Mouse (Mus musculus): ENCODE data around the gene Rps6ka2. TPM values are rescaled to one million over a fixed set of nuclear protein-coding genes. Genes with fewer than 3 reads are reported as not detected.

Gene Rps6ka2
- polyA plus RNA-seq, 1 experiment, result 2.1 TPM

GRCm38 (mm10) chr17:7189425-7189824, 19.5 kb downstream of the Rps6ka2 start:
- no peaks in the 10 kb centered on the region for H3K36me3 ChIP-seq (ENCODE audit: control insufficient read depth, insufficient read depth, low read length)
- H3K27me3 ChIP-seq (ENCODE audit: control insufficient read depth, insufficient read depth, low read length), result no peaks in the 10 kb centered on the region
- WGBS, result 82% methylated on average over 3 of the region's 3 CpGs
- H3K4me1 ChIP-seq (ENCODE audit: control insufficient read depth, insufficient read depth, insufficient read length, low read length), result no peaks in the 10 kb centered on the region; the same call in 1 of the 2 replicates
- TF ChIP-seq POLR2A (IDR thresholded peaks at IDR 0.05; ENCODE audit: low read depth, low read length), result no peak
- TF ChIP-seq CTCF (IDR thresholded peaks at IDR 0.05; ENCODE audit: extremely low read depth, insufficient read length, insufficient replicate concordance, low read depth, low read length), result no peak
- H3K4me3 ChIP-seq (ENCODE audit: low read depth, low read length), result no peak overlapping the region
- H3K27ac ChIP-seq (ENCODE audit: insufficient read depth, low read depth, low read length), result no peak overlapping the region

- WGBS, result 68% methylated on average over 10 of the region's 10 CpGs
- Histone ChIP-seq H3K27me3 (ENCODE audit: control insufficient read depth, insufficient read depth, low read length) (no peaks in the 10 kb centered on the region), H3K27ac (ENCODE audit: insufficient read depth, low read depth, low read length) (no peak overlapping the region), H3K4me3 (ENCODE audit: low read depth, low read length) (no peak overlapping the region), H3K4me1 (ENCODE audit: control insufficient read depth, insufficient read depth, insufficient read length, low read length) (no peaks in the 10 kb centered on the region; the same call in 1 of the 2 replicates), H3K36me3 (ENCODE audit: control insufficient read depth, insufficient read depth, low read length) (no peaks in the 10 kb centered on the region)
- TF ChIP-seq CTCF (IDR thresholded peaks at IDR 0.05; ENCODE audit: extremely low read depth, insufficient read length, insufficient replicate concordance, low read depth, low read length), result no peak
- no peak for TF ChIP-seq POLR2A (IDR thresholded peaks at IDR 0.05; ENCODE audit: low read depth, low read length)
These were observed 20.1 kb downstream of the Rps6ka2 start for GRCm38 (mm10) chr17:7189975-7190374.

- 81% methylated on average over 7 of the region's 7 CpGs for WGBS
- no peaks in the 10 kb centered on the region for H3K27me3 ChIP-seq (ENCODE audit: control insufficient read depth, insufficient read depth, low read length)
- H3K4me3 ChIP-seq (ENCODE audit: low read depth, low read length), result no peak overlapping the region
- no peaks in the 10 kb centered on the region; the same call in 1 of the 2 replicates for H3K4me1 ChIP-seq (ENCODE audit: control insufficient read depth, insufficient read depth, insufficient read length, low read length)
- TF ChIP-seq CTCF (IDR thresholded peaks at IDR 0.05; ENCODE audit: extremely low read depth, insufficient read length, insufficient replicate concordance, low read depth, low read length) (no peak), POLR2A (IDR thresholded peaks at IDR 0.05; ENCODE audit: low read depth, low read length) (no peak)
- H3K36me3 ChIP-seq (ENCODE audit: control insufficient read depth, insufficient read depth, low read length), result no peaks in the 10 kb centered on the region
- no peak overlapping the region for H3K27ac ChIP-seq (ENCODE audit: insufficient read depth, low read depth, low read length)
These were observed 24.4 kb downstream of the Rps6ka2 start for GRCm38 (mm10) chr17:7194140-7194840.

GRCm38 (mm10) chr17:7197121-7197925, 27.4 kb downstream of the Rps6ka2 start:
- H3K36me3 ChIP-seq (ENCODE audit: control insufficient read depth, insufficient read depth, low read length), result no peaks in the 10 kb centered on the region
- H3K4me3 ChIP-seq (ENCODE audit: low read depth, low read length), result no peak overlapping the region
- no peak overlapping the region for H3K27ac ChIP-seq (ENCODE audit: insufficient read depth, low read depth, low read length)
- H3K27me3 ChIP-seq (ENCODE audit: control insufficient read depth, insufficient read depth, low read length), result no peaks in the 10 kb centered on the region
- WGBS, result 50% methylated on average over 9 of the region's 9 CpGs
- TF ChIP-seq POLR2A (IDR thresholded peaks at IDR 0.05; ENCODE audit: low read depth, low read length) (no peak), CTCF (IDR thresholded peaks at IDR 0.05; ENCODE audit: extremely low read depth, insufficient read length, insufficient replicate concordance, low read depth, low read length) (no peak)
- H3K4me1 ChIP-seq (ENCODE audit: control insufficient read depth, insufficient read depth, insufficient read length, low read length), result no peaks in the 10 kb centered on the region

GRCm38 (mm10) chr17:7204771-7205406, 35.0 kb downstream of the Rps6ka2 start:
- Histone ChIP-seq H3K36me3 (ENCODE audit: control insufficient read depth, insufficient read depth, low read length) (no peaks in the 10 kb centered on the region), H3K4me3 (ENCODE audit: low read depth, low read length) (no peak overlapping the region), H3K27ac (ENCODE audit: insufficient read depth, low read depth, low read length) (no peak overlapping the region), H3K4me1 (ENCODE audit: control insufficient read depth, insufficient read depth, insufficient read length, low read length) (no peaks in the 10 kb centered on the region), H3K27me3 (ENCODE audit: control insufficient read depth, insufficient read depth, low read length) (no peaks in the 10 kb centered on the region)
- TF ChIP-seq POLR2A (IDR thresholded peaks at IDR 0.05; ENCODE audit: low read depth, low read length) (no peak), CTCF (IDR thresholded peaks at IDR 0.05; ENCODE audit: extremely low read depth, insufficient read length, insufficient replicate concordance, low read depth, low read length) (no peak)
- 74% methylated on average over 11 of the region's 11 CpGs for WGBS

GRCm38 (mm10) chr17:7206434-7207145, 36.7 kb downstream of the Rps6ka2 start:
- no peaks in the 10 kb centered on the region for H3K4me1 ChIP-seq (ENCODE audit: control insufficient read depth, insufficient read depth, insufficient read length, low read length)
- no peak overlapping the region for H3K4me3 ChIP-seq (ENCODE audit: low read depth, low read length)
- 75% methylated on average over 6 of the region's 6 CpGs for WGBS
- no peaks in the 10 kb centered on the region for H3K36me3 ChIP-seq (ENCODE audit: control insufficient read depth, insufficient read depth, low read length)
- no peak for TF ChIP-seq POLR2A (IDR thresholded peaks at IDR 0.05; ENCODE audit: low read depth, low read length)
- TF ChIP-seq CTCF (IDR thresholded peaks at IDR 0.05; ENCODE audit: extremely low read depth, insufficient read length, insufficient replicate concordance, low read depth, low read length), result no peak
- no peaks in the 10 kb centered on the region for H3K27me3 ChIP-seq (ENCODE audit: control insufficient read depth, insufficient read depth, low read length)
- no peak overlapping the region for H3K27ac ChIP-seq (ENCODE audit: insufficient read depth, low read depth, low read length)

All from small intestine, adult 2 months (tissue).